Mouse (Mus musculus) midbrain, embryonic 16.5 days (tissue): ENCODE data around the gene Sept4. TPM values are rescaled to one million over a fixed set of nuclear protein-coding genes. Genes with fewer than 3 reads are reported as not detected.

Experiments
- ATAC-seq: fragments of 200-750 bp; cut with Nextera tagmentation; 2 replicates; pipeline ENCODE4 v1.8.0; 2017; ENCODE audit warnings: moderate TSS enrichment
- H3K27ac ChIP-seq: fragments of 300-500 bp; sonication (generic); 2 replicates; pipeline ENCODE4 v1.5.1; 2014; ENCODE audit warnings: mild to moderate bottlenecking, low read length, mixed read lengths
- H3K27me3 ChIP-seq: fragments of 300-500 bp; sonication (generic); 2 replicates; pipeline ENCODE4 v1.6.1; 2014; ENCODE audit warnings: low read depth, low read length, mixed read lengths; ENCODE audit not compliant: control insufficient read depth, insufficient read depth
- H3K36me3 ChIP-seq: fragments of 300-500 bp; sonication (generic); 2 replicates; pipeline ENCODE4 v1.6.1; 2014; ENCODE audit warnings: mild to moderate bottlenecking, low read length, moderate library complexity, mixed read lengths; ENCODE audit not compliant: control insufficient read depth, insufficient read depth
- H3K4me1 ChIP-seq: fragments of 300-500 bp; sonication (generic); 2 replicates; pipeline ENCODE4 v1.6.1; 2014; ENCODE audit warnings: mild to moderate bottlenecking, low read length, mixed read lengths; ENCODE audit not compliant: control insufficient read depth, insufficient read depth
- H3K4me2 ChIP-seq: fragments of 300-500 bp; sonication (generic); 2 replicates; pipeline ENCODE4 v1.6.1; 2014; ENCODE audit warnings: mild to moderate bottlenecking, low read length, mixed read lengths
- H3K4me3 ChIP-seq: fragments of 300-500 bp; sonication (generic); 2 replicates; pipeline ENCODE4 v1.5.1; 2014; ENCODE audit warnings: low read depth, mild to moderate bottlenecking, low read length, moderate library complexity, mixed read lengths
- H3K9ac ChIP-seq: fragments of 300-500 bp; sonication (generic); 2 replicates; pipeline ENCODE4 v1.6.1; 2014; ENCODE audit warnings: low read depth, low read length, mixed read lengths
- H3K9me3 ChIP-seq: fragments of 300-500 bp; sonication (generic); replicated peaks from 2 replicates; pipeline ENCODE4 v1.6.1; 2014; ENCODE audit warnings: mild to moderate bottlenecking, low read length, mixed read lengths; ENCODE audit not compliant: control insufficient read depth, poor library complexity, severe bottlenecking
- WGBS: fragments of 180-500 bp; shearing (Covaris S2); extraction: QIAGEN DNeasy Blood & Tissue Kit; methylation state at CpG from one replicate; pipeline ENCODE4 v1.1.7; 2014; 5-methylcytosine and 5-hydroxymethylcytosine counted together
- polyA plus RNA-seq: library from polyadenylated mRNA; unstranded; fragments of >200 nt; fragmentation: Nextera tagmentation; extraction: Ambion mirVana; gene quantifications from 2 replicates; pipeline ENCODE4 v1.2.1, GENCODE M21; 2015

The Sept4 gene
- polyA plus RNA-seq, 1 experiment from 2014 or later = 33.6 TPM

GRCm38 (mm10) chr11:87542906-87543305 is 25.8 kb upstream of the Sept4 start:
- Histone ChIP-seq H3K27ac (no peak overlapping the region), H3K9me3 (no peaks in the 10 kb centered on the region), H3K27me3 (no peaks in the 10 kb centered on the region), H3K9ac (no peak overlapping the region), H3K4me2 (no peak overlapping the region), H3K36me3 (no peaks in the 10 kb centered on the region), H3K4me1 (no peaks in the 10 kb centered on the region), H3K4me3 (no peak overlapping the region)
- 56% methylated on average over 3 of the region's 3 CpGs for WGBS
- ATAC-seq = no peak

GRCm38 (mm10) chr11:87553342-87553741 is 15.4 kb upstream of the Sept4 start:
- no peak for ATAC-seq
- 70% methylated on average over 4 of the region's 4 CpGs for WGBS
- Histone ChIP-seq H3K4me2 (no peak overlapping the region), H3K27ac (no peak overlapping the region), H3K9me3 (no peaks in the 10 kb centered on the region), H3K4me1 (no peaks in the 10 kb centered on the region), H3K36me3 (no peaks in the 10 kb centered on the region), H3K9ac (no peak overlapping the region), H3K4me3 (no peak overlapping the region), H3K27me3 (no peaks in the 10 kb centered on the region)

DNA sequence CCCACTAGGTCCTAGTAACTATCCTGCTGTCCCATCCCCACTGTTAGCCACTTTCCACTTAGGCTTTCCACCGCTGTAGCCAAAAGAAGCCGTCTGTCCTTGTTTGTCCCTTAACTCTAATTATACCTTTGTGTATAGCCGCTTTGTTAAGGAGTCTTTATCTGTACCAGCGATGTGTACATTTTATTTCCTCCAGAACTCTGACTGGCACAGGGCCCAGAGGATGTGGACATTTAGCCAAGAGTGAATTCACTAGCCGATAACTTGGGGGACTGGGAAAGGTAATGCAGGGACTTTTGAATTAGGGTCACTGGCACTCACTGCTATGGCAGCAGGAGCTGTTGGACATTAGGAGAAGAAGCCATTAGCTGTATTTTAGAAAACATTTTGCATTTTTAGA is 14.3 kb upstream of the Sept4 start:
- no peak for ATAC-seq
- no peaks in the 10 kb centered on the region for H3K27me3 ChIP-seq
- no peak overlapping the region for H3K4me3 ChIP-seq
- H3K4me1 ChIP-seq = no peaks in the 10 kb centered on the region
- 48% methylated on average over 5 of the region's 5 CpGs for WGBS
- no peak overlapping the region for H3K4me2 ChIP-seq
- H3K36me3 ChIP-seq = no peaks in the 10 kb centered on the region
- no peaks in the 10 kb centered on the region for H3K9me3 ChIP-seq
- no peak overlapping the region for H3K9ac ChIP-seq
- no peak overlapping the region for H3K27ac ChIP-seq

DNA sequence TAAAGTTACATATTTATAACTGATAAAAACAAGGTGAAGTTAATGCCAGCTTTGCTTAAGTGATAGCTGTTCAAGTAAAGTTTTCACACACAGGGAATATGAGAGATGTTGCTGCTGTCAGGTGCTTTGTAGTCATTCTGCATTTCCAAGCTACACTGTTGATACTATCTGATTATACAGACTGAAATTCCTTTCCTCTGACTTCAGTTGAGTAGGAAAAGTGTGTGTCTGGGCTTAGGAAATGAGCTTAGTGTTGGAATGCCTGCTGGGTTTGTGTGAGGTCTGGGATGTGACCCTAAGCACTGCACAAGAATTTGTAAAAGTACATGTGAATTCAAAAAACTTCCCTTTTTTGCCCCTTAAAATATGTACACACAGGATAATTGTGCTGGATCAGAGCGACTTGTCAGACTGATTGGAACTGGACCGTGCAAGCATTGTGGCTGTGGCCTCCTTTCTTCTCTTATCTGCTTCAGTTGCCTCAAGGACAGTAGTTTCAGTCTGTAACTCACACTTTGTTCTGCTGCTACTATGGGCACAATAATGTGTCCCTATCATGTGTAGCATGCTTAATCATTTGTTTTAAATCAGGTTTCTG is 13.5 kb upstream of the Sept4 start:
- Histone ChIP-seq H3K9ac (no peak overlapping the region), H3K27ac (no peak overlapping the region), H3K9me3 (no peaks in the 10 kb centered on the region), H3K36me3 (no peaks in the 10 kb centered on the region), H3K4me2 (no peak overlapping the region), H3K27me3 (no peaks in the 10 kb centered on the region), H3K4me1 (no peaks in the 10 kb centered on the region), H3K4me3 (no peak overlapping the region)
- 27% methylated on average over 2 of the region's 2 CpGs for WGBS
- no peak for ATAC-seq

DNA sequence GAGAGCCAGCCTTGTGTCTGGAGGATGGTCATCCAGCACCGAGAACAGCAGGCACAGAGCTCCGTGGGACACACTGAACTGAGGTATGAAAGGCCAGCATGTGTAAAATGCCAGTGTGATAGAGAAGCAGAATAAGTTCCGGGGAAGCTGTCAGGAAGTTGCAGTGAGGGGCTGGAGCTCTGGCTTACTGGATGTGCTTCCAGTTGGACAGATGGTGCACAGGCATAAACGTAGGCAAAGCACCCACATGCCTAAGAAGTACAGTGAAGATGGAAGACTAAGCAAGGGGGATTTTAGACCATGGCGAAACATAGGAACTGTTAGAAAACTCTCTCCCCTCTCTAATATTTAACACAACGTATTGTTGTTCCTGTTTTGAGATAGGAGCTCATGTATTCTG is 7.5 kb upstream of the Sept4 start:
- WGBS = 84% methylated on average over 6 of the region's 6 CpGs

DNA sequence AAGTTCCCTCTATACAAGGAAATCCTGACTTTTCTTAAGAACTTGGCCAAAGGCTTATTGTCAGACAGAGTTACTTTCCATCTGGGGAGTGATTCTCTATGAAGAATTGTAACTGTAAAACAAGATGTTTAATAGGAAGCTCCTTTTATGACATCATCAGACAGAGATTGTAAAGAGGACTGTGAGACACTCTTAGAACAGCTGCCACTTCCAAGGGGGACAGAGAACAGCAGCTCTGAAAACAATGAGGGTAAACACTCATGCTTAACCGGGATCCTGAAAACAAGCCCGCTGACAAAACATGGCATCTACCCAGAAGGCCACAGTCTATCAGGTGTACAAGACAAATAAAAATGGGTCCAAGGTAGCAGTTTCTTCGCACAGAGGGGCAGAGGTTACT is 2.2 kb upstream of the Sept4 start, which contains the start of gene Gm11492:
Gene Gm11492, plus strand, starts transcription at position 153 of the 400 bp plus-strand sequence.
- Histone ChIP-seq H3K4me1 (no peaks in the 10 kb centered on the region), H3K9ac (no peak within 1 kb of the TSS), H3K36me3 (no peaks in the 10 kb centered on the region), H3K9me3 (no peaks in the 10 kb centered on the region), H3K4me2 (no peak within 1 kb of the TSS), H3K27me3 (no peaks in the 10 kb centered on the region), H3K27ac (no peak within 1 kb of the TSS), H3K4me3 (no peak within 1 kb of the TSS)
- no peak for ATAC-seq
- WGBS = 86% methylated on average over 3 of the region's 3 CpGs

More for the DNA sequence above, 7.5 kb upstream of the Sept4 start:
- Histone ChIP-seq H3K27ac (no peak overlapping the region), H3K36me3 (no peaks in the 10 kb centered on the region), H3K4me3 (no peak overlapping the region), H3K9ac (no peak overlapping the region), H3K9me3 (no peaks in the 10 kb centered on the region), H3K27me3 (no peaks in the 10 kb centered on the region), H3K4me1 (no peaks in the 10 kb centered on the region), H3K4me2 (no peak overlapping the region)
- ATAC-seq = no peak

DNA sequence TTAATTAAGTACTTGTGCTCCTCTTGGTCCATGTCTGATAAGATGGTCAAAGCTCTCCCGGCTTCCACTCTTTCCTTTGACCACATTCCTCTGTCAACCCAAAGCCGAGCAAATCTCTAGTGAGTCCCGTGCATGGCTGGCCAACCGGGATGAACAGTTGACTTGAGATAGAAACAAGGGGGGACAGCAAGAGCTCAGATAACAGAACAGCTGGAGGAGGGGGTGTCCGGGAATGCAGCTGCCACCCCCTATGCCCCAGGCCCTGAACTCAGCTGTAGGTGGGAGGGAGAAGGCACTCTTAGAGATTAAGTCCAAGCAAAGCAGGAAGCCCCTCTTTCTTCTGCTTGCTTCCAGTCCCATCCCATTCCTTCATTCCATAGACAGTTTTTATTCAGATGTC is 2.0 kb downstream of the Sept4 start:
- WGBS = 37% methylated on average over 5 of the region's 5 CpGs
- no peak overlapping the region for H3K9ac ChIP-seq
- no peak overlapping the region for H3K27ac ChIP-seq
- no peak for ATAC-seq
- no peak overlapping the region for H3K4me2 ChIP-seq
- no peak overlapping the region for H3K4me3 ChIP-seq
- no peaks in the 10 kb centered on the region for H3K9me3 ChIP-seq
- no peaks in the 10 kb centered on the region for H3K27me3 ChIP-seq
- no peaks in the 10 kb centered on the region for H3K36me3 ChIP-seq
- H3K4me1 ChIP-seq = no peaks in the 10 kb centered on the region

DNA sequence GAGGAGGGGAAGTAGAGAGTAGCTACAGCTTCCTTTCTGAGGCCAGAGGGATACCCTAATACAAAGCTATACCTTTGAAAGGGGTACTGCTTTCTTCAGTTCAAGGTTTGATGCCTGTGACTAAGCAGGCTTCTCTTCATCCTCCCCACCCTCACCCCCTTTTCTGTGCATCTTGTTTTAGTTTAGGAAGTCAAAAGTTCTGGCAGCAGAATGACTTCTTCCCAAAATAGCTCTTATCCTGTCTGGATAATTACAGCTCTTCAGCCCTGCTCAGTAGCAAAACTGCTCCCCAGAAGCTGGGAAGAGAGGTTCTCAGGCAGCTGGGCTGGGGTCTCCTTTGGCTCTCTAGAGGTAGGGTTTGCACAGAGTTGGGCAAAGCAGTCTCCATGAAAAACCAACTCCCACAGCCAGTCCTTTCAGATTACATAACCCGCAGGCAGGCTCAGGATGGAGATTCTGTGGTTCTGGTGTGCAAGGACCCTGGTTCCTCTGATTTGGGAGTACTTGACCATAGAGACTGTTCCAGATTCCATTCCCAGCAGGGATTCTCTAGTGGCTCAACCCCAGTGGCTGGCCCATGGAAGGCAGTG is 2.8 kb downstream of the Sept4 start:
- Histone ChIP-seq H3K27ac (no peak overlapping the region), H3K9me3 (no peaks in the 10 kb centered on the region), H3K4me3 (no peak overlapping the region), H3K36me3 (no peaks in the 10 kb centered on the region), H3K4me1 (no peaks in the 10 kb centered on the region), H3K27me3 (no peaks in the 10 kb centered on the region), H3K9ac (no peak overlapping the region), H3K4me2 (no peak overlapping the region)
- no peak for ATAC-seq
- WGBS = 93% methylated on average over 1 of the region's 1 CpGs

DNA sequence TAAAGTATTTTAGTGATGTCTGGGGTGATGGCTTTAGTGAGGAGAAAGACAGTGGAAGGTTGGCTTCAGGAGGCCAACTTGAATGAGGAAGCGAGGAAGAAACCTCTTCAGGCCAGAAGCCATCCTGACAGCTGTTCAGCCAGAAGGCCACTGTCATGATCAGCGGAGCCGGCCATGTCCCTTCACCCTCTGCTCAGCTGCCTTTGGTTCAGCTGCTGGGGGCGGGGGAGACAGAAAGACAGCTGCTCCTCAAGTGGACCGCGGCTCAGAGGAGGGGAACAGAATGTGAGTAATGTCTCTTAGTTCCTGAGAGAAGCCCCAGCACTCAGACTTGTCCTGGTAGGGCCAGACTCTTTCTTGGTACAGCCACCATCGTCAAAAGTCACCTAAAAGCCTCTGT is 5.0 kb downstream of the Sept4 start:
- no peak for ATAC-seq
- H3K4me3 ChIP-seq = no peak overlapping the region
- no peak overlapping the region for H3K27ac ChIP-seq
- H3K9me3 ChIP-seq = no peaks in the 10 kb centered on the region
- WGBS = 76% methylated on average over 7 of the region's 7 CpGs
- H3K27me3 ChIP-seq = no peaks in the 10 kb centered on the region
- peaks cover 9% of the 10 kb centered on the region for H3K4me1 ChIP-seq
- no peak overlapping the region for H3K4me2 ChIP-seq
- H3K36me3 ChIP-seq = no peaks in the 10 kb centered on the region
- no peak overlapping the region for H3K9ac ChIP-seq
